Mouse (Mus musculus) adrenal gland (tissue): ENCODE measurements around the gene Gm10600.
"Not testable (repeated sequence)": the region's sequence is repeated elsewhere in the genome, so short reads cannot be mapped to it uniquely, and the experiment has no call there.

Experiments used
- intact Hi-C: fragments of 180-260 bp; cut with DNase I; formaldehyde crosslinking; loops from one replicate; pipeline ENCODE4 v1.15.1; 2025
- long read RNA-seq, 2 experiments: library from polyadenylated mRNA; unstranded; transcript quantifications; one replicate each; pipeline ENCODE4 v2.0.0; 2020; ENCODE audit warnings: borderline replicate concordance in 1 of 2; ENCODE audit not compliant: insufficient replicate concordance in 1 of 2

The Gm10600 gene
- long read RNA-seq, experiment 1, result 0 reads
- long read RNA-seq, experiment 2, partial matches to known transcripts, result 0 of 1 reads
- long read RNA-seq, experiment 2, other reads (novel, unspliced or antisense), result 0 of 1 reads

GRCm38 (mm10) chr4:42240339-42240738 is at the start of gene Gm10600:
Gm10600 (plus strand) TSS chr4:42240639.
- intact Hi-C loops, result not testable (repeated sequence)

- intact Hi-C loops, result not testable (repeated sequence)
Measured at GRCm38 (mm10) chr4:42255467-42255866, 15.0 kb downstream of the Gm10600 start, which contains the start of gene Ccl21b. Ccl21b (plus strand) TSS chr4:42255767.
